Mouse (Mus musculus): Measurements from ENCODE around the gene Gna14. TPM values are rescaled to one million over a fixed set of nuclear protein-coding genes. Genes with fewer than 3 reads are reported as not detected.

Gna14 gene
- polyA plus RNA-seq, 2 experiments from 2014 or later, result 2.9 to 5.5 TPM

- no peak for ATAC-seq
Observed at GRCm38 (mm10) chr19:16598653-16599297, 163.2 kb downstream of the Gna14 start.

DNA sequence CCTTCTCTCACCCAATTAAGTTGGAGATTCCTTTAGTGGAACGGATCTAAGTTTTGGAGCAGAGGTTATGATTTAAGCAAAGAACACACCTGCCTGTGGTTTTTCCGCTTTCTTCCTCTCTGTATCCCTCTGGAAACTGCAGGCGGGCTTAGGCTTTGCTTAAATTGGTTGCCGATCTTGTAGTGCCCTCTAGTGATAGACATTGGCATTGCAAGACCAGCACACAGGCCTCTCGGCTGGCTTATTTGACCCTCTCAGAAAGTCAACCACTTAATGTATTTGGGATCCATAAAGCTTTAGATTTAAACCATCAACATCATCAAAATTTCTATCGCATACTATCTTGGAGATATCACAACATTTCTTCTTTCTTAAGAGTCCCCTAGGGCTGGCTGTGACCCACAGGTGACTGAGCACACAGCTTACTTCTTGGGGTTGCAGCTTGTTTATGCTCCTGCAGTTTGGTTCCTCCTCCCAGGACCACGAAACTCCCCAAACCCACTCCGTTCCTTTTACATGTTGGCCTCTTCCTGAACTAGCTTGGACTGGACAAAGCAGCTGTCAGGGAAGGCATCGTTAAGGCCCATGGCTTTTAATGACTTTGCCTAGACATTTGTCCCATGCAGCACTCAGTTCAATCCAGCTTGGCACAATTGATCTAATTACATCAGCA is 163.9 kb downstream of the Gna14 start:
- peak; percentile 63 for ATAC-seq

DNA sequence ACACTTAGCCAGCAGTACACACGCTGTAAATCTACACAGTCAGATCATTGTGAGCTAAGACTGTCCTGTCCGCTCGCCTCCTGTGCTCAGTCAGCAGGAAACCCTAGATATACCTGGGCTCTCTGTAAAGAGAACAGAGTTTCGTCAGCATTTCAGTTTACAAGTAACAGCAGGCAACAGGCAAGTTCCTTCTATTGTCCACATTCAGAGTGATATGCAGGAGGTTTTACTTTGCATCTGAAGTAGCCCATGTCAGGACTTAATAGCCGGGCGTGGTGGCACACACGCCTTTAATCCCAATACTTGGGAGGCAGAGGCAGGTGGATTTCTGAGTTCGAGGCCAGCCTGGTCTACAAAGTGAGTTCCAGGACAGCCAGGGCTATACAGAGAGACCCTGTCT is 166.5 kb downstream of the Gna14 start:
- ATAC-seq, result no peak

DNA sequence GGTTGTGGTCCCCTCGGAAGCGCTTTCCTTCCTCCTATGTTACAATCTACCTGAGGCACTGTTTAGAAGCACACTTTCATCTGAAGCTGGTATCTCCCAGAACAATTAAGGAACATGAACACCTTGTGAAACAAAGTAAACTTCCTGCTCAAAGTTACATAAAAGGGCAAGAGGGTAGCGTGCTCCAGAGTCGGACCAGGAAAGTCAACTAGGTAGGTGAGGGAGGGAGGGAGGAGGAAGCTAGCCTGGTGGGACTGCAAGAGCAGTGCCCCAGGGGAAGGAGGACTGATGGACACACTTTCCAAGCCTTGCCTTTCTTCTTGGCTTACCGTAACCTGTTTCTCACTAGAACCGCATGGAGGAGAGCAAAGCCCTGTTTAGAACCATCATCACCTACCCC is 172.1 kb downstream of the Gna14 start:
- no peak for ATAC-seq

DNA sequence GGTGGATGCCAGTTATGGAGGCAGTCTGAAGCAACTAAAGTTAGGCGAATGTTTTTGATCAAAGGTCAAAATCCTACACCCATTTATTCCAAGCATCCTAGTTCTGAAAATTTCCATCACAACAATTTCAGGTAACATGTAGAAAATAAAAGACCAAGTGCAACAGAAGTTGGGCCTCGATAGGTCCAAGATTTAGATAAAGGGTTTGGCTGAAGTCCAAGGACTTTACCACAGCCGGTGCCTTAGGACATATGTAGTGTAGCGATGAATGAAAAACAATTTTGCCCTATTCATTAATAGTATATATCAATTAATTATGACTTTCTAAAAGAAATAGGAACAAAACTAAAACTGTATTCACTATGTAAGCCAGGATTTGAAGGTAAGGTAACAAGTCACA is 187.6 kb downstream of the Gna14 start:
- ATAC-seq, result no peak

GRCm38 (mm10) chr19:16624994-16625393 is 189.4 kb downstream of the Gna14 start:
- no peak for ATAC-seq

DNA sequence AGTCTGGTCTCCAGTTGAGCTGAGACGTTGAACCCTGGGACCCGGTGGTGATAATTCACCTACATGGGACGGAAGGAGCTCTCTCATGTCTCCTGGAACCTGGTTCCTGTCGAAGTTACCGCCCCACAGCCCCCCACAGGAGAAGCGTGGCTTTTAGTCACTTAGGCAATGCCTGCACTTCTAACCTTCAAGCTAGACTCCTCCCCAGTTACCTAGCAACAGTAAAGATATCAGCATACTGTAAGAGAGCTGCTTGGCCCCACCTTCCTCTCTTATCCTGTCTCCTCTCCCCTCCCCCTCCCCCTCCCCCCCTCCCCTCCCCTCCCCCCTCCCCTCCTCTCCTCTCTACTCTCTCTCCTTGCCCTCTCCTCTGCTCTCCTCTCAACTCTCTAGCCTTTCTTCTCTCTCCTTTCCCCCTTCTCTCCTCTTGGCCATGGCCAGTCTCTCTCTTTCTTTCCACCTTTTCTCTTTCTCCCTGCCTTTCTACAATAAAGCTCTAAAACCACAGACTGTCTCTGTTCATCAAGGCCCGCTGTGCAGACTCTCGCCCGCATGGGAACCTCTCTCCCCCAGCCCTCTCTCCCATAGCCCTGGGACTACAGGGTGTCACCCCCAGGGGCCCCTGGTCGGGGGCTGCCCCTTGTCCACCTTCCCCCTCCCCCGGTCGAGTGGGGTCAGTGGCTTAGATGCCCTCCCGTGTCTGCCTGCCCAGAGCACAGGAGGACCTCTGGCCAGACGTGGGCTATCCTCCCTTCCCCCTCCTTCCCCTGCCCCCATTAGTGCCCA is 190.2 kb downstream of the Gna14 start:
- no peak for ATAC-seq

All from CD4-positive, CD25-positive, alpha-beta regulatory T cell, adult 4 months (primary cell).